Mouse (Mus musculus) lung, postnatal 0 days (tissue): ENCODE results near the gene Ccdc184.

ENCODE experiments used
- CTCF ChIP-seq: IDR thresholded peaks from 2 replicates; pipeline ENCODE4 v1.5.1; 2016; ENCODE audit warnings: antibody characterized with exemption, mild to moderate bottlenecking
- EP300 ChIP-seq: IDR thresholded peaks from 2 replicates; pipeline ENCODE4 v1.6.1; 2016; ENCODE audit warnings: antibody characterized with exemption, mild to moderate bottlenecking, control low read depth

GRCm38 (mm10) chr15:98180567-98181131 is 13.7 kb downstream of the Ccdc184 start:
- TF ChIP-seq CTCF: no peak
- no peak for TF ChIP-seq EP300
